Comparison of ENCODE assay signal across 14 mouse cellular contexts in genomic region chr19:7583101-7583500, GRCm38 (mm10). TPM values are rescaled to one million over a fixed set of nuclear protein-coding genes. Genes with fewer than 3 reads are reported as not detected.
DNase-seq lines count a peak whose midpoint lies in the region; ATAC-seq and TF ChIP-seq lines count a peak whose summit lies in the region.
"Had no signal": no experiment of that assay in that cellular context is flagged by ENCODE, and none has a peak within 500 bp of the region (broad histone marks: within the 10 kb centered on the region; RNA-seq: fewer than 3 reads in every experiment).

No protein-coding gene starts in this region.

- no peaks in the 10 kb centered on the region for H3K4me1 ChIP-seq in lung, embryonic 14.5 days (ENCODE audit: insufficient read depth)
- no peaks in the 10 kb centered on the region for H3K4me1 ChIP-seq in midbrain, embryonic 14.5 days (ENCODE audit: control insufficient read depth, insufficient read depth, low read length)
- H3K4me1 ChIP-seq: lung, embryonic 15.5 days had no signal

- TF ChIP-seq CTCF in gastrocnemius, adult 2 months (IDR thresholded peaks at IDR 0.05), result no peak
- TF ChIP-seq CTCF in lung, embryonic 14.5 days (IDR thresholded peaks at IDR 0.05; ENCODE audit: low read depth), result no peak

- peak overlapping the region; percentile 75 for H3K27ac ChIP-seq in gastrocnemius, adult 2 months
- no peak overlapping the region for H3K27ac ChIP-seq in lung, embryonic 14.5 days (ENCODE audit: low read depth)
- no peak overlapping the region for H3K27ac ChIP-seq in midbrain, embryonic 14.5 days (replicated peaks; ENCODE audit: low read depth, low read length)
- H3K27ac ChIP-seq: hindbrain, embryonic 10.5 days; lung, embryonic 15.5 days had no signal

- WGBS in lung, embryonic 14.5 days, result 41% methylated on average over 7 of the region's 7 CpGs
- 63% methylated on average over 7 of the region's 7 CpGs for WGBS in midbrain, embryonic 14.5 days

- intact Hi-C loops in gastrocnemius, adult 2 months (cut with DNase I), result no loop called here

- peak; percentile 41 for DNase-seq in gastrocnemius, adult 2 months
- DNase-seq in gastrocnemius, postnatal 10 days, result no peak
- peak; percentile 22 for DNase-seq in lung, embryonic 14.5 days
- no peak for DNase-seq in lung, postnatal 25 days (ENCODE audit: low spot score)
- DNase-seq in heart, adult 8-10 months (ENCODE audit: low spot score), result peak; percentile 64
- DNase-seq in lung, postnatal 4 days, result peak; percentile 26 to 41
- no peak for DNase-seq in yolk sac, embryonic 10.5 days (ENCODE audit: low spot score)
- no peak for DNase-seq in midbrain, embryonic 14.5 days
- DNase-seq: adrenal gland, postnatal 25 days; cerebellum, adult 8-10 months had no signal

- H3K9ac ChIP-seq in lung, embryonic 14.5 days, result no peak overlapping the region
- H3K9ac ChIP-seq in midbrain, embryonic 14.5 days (replicated peaks; ENCODE audit: low read length), result no peak overlapping the region
- H3K9ac ChIP-seq: lung, embryonic 15.5 days had no signal

- H3K4me2 ChIP-seq in lung, embryonic 14.5 days, result peak overlapping the region; percentile 16; the same call in 1 of the 2 replicates
- no peak overlapping the region for H3K4me2 ChIP-seq in midbrain, embryonic 14.5 days (ENCODE audit: low read length)
- H3K4me2 ChIP-seq: lung, embryonic 15.5 days had no signal

- ATAC-seq in lung, embryonic 14.5 days (ENCODE audit: insufficient read depth), result no peak
- ATAC-seq in midbrain, embryonic 14.5 days (ENCODE audit: low FRiP score, low TSS enrichment), result no peak

- no peaks in the 10 kb centered on the region for H3K27me3 ChIP-seq in lung, embryonic 14.5 days (ENCODE audit: insufficient read depth, low read length)
- H3K27me3 ChIP-seq in midbrain, embryonic 14.5 days (ENCODE audit: control insufficient read depth, insufficient read depth, low read length), result no peaks in the 10 kb centered on the region
- H3K27me3 ChIP-seq: lung, embryonic 15.5 days had no signal

- no peaks in the 10 kb centered on the region for H3K36me3 ChIP-seq in lung, embryonic 14.5 days (ENCODE audit: insufficient read depth)
- no peaks in the 10 kb centered on the region for H3K36me3 ChIP-seq in midbrain, embryonic 14.5 days (ENCODE audit: control insufficient read depth, insufficient read depth, low read length)
- H3K36me3 ChIP-seq: hindbrain, embryonic 10.5 days; lung, embryonic 15.5 days had no signal

- H3K9me3 ChIP-seq in lung, embryonic 14.5 days (ENCODE audit: low read depth, low read length), result no peaks in the 10 kb centered on the region
- no peaks in the 10 kb centered on the region for H3K9me3 ChIP-seq in midbrain, embryonic 14.5 days (ENCODE audit: control insufficient read depth, low read length)
- H3K9me3 ChIP-seq: lung, embryonic 15.5 days had no signal

- peak overlapping the region; percentile 21; the same call in 1 of the 2 replicates for H3K4me3 ChIP-seq in gastrocnemius, adult 2 months
- H3K4me3 ChIP-seq in lung, embryonic 14.5 days (ENCODE audit: low read depth, low read length), result no peak overlapping the region
- no peak overlapping the region for H3K4me3 ChIP-seq in midbrain, embryonic 14.5 days (replicated peaks; ENCODE audit: low read depth, low read length)
- H3K4me3 ChIP-seq: hindbrain, embryonic 10.5 days; lung, embryonic 15.5 days had no signal

RNA-seq across cellular contexts. Expression of gene Lgals12, which starts 23.9 kb away (rescaled TPM):
- total RNA-seq in gastrocnemius, adult 2 months (2021), result under 1 TPM; 0.13 to 0.20 TPM
- total RNA-seq in gastrocnemius, postnatal 10 days (2021), result 1 to 10 TPM in 1 of 2 experiments, under 1 TPM in 1; 0.90 to 1.2 TPM
- polyA plus RNA-seq in lung, embryonic 14.5 days (2014; fragmentation: Nextera tagmentation; extraction: Ambion mirVana), result 1.5 TPM in 2 replicates
- total RNA-seq in heart, adult 8-10 months (2022), result under 1 TPM; 0.16 to 0.37 (median 0.32) TPM
- 0.11 and 0.29 TPM in 2 replicates for polyA plus RNA-seq in midbrain, embryonic 14.5 days (2014; fragmentation: Nextera tagmentation; extraction: Ambion mirVana)
- polyA plus RNA-seq: hindbrain, embryonic 10.5 days had no signal

RNA-seq across cellular contexts. Expression of gene Pla2g16, which starts 25.8 kb away (rescaled TPM):
- total RNA-seq in gastrocnemius, adult 2 months (2021), result 100 to 1,000 TPM in 1 of 2 experiments, 10 to 100 TPM in 1; 94.3 to 127 TPM
- total RNA-seq in gastrocnemius, postnatal 10 days (2021), result 10 to 100 TPM; 61.0 to 61.6 TPM
- polyA plus RNA-seq in lung, embryonic 14.5 days (2014; fragmentation: Nextera tagmentation; extraction: Ambion mirVana), result 10.4 and 12.5 TPM in 2 replicates
- total RNA-seq in heart, adult 8-10 months (2022), result 100 to 1,000 TPM; 121 to 150 (median 137) TPM
- polyA plus RNA-seq in midbrain, embryonic 14.5 days (2014; fragmentation: Nextera tagmentation; extraction: Ambion mirVana), result 1.2 and 2.5 TPM in 2 replicates

RNA-seq across cellular contexts. Expression of gene Hrasls5, which starts 29.2 kb away (rescaled TPM):
- total RNA-seq in gastrocnemius, adult 2 months (2021), result not detected
- total RNA-seq in gastrocnemius, postnatal 10 days (2021), result not detected
- polyA plus RNA-seq in lung, embryonic 14.5 days (2014; fragmentation: Nextera tagmentation; extraction: Ambion mirVana), result not detected in 2 replicates
- not detected for total RNA-seq in heart, adult 8-10 months (2022)
- polyA plus RNA-seq in midbrain, embryonic 14.5 days (2014; fragmentation: Nextera tagmentation; extraction: Ambion mirVana), result not detected in 2 replicates
- total RNA-seq: adrenal gland, postnatal 25 days; left cerebral cortex, postnatal 36 days had no signal
- polyA plus RNA-seq: hindbrain, embryonic 10.5 days; small intestine, adult 2 months had no signal

Comparison
In these comparisons a context has a peak if more than half of its experiments do, and no peak if none do; other contexts are left out.
1. DNase-seq: peak in gastrocnemius, adult 2 months (single experiment), lung, embryonic 14.5 days (single experiment), heart, adult 8-10 months (single experiment) and lung, postnatal 4 days (2 of 2); none in gastrocnemius, postnatal 10 days (single experiment), lung, postnatal 25 days (single experiment), yolk sac, embryonic 10.5 days (single experiment) and midbrain, embryonic 14.5 days (single experiment).